Mouse (Mus musculus): ENCODE results near the gene Eif4g3. TPM values are rescaled to one million over a fixed set of nuclear protein-coding genes. Genes with fewer than 3 reads are reported as not detected.

Gene Eif4g3
- total RNA-seq, 2 experiments from 2014 or later: 38.1 to 45.7 TPM

DNA sequence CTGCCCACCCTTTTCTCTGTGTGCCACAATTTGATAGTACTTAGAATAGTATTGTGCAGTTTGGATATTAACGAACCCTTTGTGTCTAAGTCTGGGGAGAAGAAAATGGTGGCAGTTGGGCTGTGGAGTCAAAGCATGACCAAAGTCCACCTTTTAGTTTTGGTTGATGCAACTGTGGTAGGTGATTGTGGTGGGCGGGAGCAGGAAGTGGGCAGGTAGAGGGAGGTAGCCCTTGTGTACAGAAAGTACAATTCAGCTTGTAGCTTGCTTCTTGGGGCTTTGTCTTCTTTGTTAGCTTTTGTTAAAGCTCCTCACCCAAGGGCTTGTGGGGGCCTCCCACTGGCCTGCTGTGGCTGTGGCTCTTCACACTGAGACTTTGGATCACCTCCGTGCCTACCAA lies 109.6 kb downstream of the Eif4g3 start:
- no peak for DNase-seq

DNA sequence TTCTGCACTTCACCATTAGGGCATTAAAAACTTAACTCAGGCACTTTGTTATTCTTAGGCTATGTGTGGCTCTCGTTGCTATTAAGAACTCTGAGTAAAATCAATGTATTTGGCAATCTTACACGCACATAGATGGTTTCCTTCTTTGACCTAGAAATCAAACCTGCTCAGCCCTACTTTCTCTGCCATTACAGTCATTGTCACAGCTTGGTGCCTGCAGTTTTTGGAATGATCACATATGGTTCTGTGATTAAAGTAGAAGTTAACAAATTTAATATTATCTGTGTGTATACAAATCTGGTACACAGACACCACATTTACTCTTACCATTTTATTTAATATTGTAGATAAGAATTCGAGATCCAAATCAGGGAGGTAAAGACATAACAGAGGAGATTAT lies 112.1 kb downstream of the Eif4g3 start:
- DNase-seq: no peak

DNA sequence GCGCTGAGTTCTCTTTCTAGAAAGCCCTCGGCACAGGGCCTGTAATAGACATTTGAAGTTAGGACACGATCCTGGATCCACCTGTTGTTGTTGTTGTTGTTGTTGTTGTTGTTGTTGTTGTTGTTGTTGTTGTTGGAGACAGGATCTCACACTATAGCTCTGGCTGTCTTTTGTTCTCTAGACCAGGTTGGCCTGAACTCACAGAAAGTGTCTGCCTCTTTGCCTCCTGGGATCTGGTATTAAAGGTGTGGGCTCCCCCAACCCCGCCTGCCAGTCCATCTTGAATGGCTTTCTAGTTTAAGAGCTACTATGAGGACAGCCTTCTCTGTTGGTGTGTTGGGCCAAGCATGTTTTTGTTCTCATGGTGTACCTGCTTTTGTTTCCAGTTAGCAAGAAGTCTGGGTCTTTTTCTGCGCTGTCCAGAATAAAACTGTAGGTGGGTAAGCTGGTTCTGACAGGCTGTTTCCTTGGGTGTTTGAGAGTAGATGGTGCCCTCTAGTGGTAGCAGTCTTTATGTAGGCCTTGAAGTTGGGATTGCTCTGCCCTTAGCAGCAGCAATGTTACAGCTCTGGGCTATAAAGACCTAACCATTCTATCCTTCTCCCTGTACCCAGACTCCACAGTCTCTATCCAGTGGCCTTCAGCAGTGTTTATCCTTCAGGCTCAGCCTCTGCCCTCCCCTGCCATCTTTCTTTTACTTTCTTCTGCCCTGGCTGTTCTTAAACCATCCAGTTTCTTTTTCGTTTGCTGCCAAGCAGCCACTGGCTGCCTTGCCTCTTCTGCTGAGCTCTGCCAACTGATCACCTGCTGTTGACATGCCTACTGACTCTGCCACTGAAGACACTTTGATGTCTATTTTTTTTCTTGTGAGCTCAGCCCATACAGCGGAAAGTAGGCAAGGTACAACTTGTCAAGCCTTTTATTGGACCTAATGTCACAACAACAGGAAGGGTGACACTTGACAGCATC lies 114.9 kb downstream of the Eif4g3 start:
- DNase-seq: peak; percentile 75 to 85

DNA sequence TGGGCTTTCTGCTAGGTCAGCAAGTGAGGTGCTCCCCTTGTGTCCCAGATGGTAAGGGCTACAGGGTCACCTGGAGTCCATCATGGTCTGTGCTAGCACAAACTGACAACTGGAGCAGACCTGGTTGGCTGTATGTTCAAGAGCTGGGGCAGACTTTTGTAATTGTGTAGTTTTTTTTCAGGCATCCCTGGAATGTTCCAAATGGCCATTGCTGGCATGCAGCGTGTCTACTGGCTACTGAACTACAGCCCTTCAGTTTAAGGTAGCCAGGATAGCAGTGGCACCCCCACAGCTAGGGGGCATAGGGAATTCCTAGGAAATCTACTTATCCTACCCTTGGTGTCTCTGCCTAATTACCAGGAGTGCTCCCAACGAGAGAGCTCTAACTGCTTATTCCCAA lies 115.7 kb downstream of the Eif4g3 start:
- DNase-seq: no peak

DNA sequence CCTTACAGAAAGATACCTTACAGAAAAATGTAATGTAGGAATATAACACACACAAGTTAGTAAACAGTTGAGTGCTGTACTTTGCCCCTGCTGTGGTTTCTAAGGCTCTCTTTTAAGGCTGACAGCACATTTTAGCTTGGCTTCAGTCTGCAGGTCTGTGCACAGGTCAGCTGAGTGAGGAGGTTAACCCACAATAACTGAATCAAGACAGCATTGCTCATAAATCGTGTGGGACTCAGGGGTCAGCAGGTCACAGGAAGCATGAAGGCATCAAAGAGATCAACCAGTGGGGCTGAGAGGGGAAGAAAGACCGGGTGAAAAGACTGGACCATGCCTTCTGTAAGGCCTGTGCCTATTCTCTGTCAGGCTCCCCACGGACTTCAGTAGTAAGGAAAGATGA lies 116.5 kb downstream of the Eif4g3 start:
- DNase-seq: no peak

DNA sequence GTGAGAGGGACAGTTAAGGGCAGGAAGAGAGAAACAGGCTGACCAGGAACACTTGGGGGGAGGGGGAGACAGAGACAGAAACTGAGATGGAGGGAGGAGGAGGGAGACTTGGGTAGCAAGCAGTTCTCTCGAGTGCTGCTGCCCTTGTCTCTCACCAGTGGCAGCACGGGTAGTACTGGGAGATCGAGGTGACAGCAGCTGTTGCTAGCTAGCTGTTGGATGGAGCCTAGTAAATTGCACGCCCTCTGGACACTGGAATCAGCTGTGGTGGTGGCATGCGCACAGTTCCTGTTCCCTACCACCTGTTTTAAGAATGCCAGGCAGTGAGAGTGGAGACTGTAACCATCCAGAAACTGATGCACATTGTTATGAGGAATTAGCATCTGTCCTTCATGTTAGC lies 119.0 kb downstream of the Eif4g3 start:
- DNase-seq: peak in 1 of 2 experiments; percentile 25

DNA sequence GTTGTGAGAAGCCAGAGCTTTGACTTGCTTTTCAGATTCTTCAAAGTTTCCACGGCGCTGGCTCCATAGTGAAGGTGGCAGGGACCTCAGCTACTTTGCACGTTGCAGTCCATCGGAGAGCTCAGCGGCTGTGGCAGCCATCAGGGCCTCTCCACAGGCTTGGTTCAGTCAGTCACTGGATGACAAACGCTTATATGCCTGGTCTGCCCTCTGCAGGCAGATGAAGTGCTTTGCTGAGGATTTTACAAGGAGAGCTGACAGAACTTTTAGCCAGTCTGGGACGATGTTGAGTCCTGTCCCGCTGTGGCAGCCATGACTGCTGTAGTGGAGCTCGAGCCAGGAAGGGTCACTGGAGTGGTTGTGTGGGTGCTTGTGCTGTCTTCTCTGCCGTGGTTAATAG lies 126.9 kb downstream of the Eif4g3 start:
- no peak for DNase-seq

DNA sequence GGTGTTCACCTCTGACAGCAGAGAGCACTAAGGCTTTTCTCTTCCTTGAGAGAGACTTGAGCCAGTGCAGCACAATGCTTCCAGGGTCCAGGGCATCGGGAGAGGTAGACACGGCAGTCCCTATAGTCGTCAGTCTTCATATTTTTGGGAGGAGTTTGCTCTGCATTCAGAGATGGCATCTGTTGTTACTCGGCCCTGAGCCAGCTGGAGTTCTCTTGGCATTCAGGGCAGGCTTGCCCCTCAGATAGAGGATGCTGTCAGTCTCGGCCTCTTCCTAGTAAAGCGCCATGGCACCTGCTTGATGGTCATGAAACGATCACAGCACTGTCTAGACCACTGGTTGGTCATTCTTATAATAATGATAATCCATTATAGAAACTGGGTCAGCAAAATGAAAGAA lies 131.2 kb downstream of the Eif4g3 start:
- DNase-seq: no peak

DNA sequence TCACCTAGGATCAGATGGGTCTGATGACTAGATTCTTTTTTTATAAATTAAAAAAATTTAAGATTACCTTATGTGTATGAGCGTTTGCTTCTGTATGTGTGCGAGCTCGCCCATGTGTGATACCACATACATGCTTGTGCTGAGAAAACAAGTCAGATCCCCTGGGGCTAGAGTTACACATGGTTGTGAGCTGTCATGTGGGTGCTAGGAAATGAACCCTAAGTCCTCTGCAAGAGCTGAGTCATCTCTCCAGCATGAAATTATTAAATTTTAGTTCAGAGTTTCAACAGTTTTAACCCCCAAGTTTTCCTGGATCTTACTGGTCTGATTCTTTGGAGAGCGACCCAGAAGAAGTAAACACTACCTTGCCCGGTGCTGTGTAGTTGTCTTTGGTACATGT lies 134.5 kb downstream of the Eif4g3 start:
- no peak for DNase-seq

DNA sequence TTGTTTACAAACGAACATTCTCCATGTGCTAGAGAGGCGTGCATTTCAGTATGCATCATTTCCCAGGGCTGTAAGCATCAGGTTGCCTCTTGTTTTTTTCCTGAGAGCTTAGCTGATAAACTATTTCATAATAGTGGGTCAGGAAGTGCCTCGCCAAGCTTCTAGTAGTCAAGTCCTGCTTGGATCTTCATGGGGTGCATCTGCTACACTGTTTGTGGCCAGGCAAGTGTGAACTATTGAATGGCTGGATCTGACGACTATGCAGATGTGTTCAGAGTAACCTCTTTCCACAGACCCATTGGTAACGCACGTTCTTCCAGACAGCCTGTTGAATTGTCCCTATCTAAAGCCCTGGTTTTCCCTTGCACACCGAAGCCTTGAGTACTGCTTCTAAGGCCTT lies 135.0 kb downstream of the Eif4g3 start:
- peak; percentile 36 to 40 for DNase-seq

DNA sequence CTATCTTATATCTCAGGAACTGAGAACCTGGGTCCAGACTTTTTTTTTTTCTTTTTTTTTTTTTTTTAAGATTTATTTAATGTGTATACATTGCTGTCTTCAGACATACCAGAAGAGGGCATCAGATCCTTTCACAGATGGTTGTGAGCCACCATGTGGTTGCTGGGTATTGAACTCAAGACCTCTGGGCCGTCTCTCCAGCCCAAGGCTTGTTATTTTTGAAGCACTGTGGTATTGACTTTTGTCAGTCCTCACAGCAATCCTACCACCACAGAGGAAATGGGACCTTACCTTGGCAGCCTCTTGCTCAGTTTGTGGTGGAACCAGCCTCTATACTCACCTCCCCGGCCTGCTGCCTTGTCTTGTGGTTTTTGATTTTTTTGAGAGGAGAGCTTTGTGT lies 137.3 kb downstream of the Eif4g3 start:
- DNase-seq: no peak

DNA sequence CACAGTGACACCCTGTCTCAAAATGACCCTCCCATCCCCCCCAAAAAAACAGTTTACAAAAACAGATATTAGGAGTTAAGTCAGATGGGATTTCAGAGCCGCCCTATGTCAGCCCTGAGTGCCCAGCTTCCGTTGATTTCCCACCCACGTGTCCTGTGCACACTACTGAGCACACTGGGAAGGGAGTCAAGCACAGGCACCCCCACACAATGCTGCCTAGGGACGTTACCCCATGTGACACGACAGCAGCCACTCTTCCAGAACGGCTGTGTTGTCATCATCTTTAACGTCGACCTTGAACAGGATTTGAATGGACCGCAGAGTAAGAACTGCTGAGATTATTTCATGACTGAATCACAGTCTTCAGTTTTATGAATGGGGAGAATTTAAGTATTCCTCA lies 138.4 kb downstream of the Eif4g3 start:
- DNase-seq: peak; percentile 41 to 42

DNA sequence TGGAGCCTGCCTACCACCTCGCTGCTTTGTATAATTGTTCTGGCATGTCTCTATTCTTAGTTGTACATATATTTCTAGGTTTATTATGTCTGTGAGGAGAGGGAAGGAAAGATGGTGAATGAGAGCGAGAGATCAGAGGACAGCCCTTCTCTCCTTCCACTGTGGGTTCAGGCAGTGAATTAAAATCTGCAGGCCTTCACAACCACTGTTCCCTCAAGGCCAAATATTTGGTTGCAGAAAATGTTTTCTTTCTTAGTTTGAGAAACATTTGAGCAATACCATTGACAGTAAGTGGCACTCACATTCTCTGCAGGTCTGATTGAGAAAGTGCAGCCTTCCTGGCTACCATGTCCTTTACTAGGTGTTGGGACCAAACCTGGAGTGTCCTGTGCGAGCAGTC lies 138.9 kb downstream of the Eif4g3 start:
- no peak for DNase-seq

DNA sequence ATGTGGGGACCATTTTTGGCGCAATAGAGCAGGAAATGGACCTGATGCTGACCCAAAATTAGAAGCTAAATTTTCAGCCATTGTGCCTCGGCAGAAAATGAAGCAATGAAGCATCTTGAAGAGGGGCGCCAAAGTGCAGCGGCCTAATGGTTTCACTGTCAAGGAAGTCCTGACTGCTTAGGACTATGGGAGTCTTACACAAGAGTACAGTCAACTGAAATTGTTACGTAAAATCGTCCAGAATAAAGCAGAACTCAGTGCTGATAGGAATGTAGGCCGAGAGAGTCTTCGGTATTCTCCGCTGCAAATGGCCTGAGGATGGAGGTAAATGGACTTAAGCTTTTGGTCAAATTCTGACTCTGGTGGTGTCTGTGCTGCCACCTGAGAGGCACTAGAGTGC lies 140.5 kb downstream of the Eif4g3 start:
- DNase-seq: no peak

DNA sequence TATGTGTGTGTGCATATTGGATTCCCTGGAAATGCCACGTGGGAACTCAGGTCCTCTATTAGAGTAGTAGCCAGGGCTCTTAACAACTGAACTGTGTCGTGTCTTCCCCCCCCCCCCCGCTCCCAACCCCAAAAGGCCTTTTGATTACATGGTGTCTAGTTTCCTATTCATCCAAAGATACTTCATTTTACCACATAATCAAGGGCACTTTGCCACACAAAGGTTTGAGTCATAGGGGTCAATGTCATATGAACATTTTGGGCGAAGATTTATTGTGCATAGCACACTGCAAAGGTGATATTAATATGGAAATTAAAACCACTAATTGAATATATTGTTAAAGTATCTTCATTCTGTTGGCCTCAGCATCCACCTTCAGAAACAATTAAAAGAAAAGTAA lies 144.5 kb downstream of the Eif4g3 start:
- no peak for DNase-seq

DNA sequence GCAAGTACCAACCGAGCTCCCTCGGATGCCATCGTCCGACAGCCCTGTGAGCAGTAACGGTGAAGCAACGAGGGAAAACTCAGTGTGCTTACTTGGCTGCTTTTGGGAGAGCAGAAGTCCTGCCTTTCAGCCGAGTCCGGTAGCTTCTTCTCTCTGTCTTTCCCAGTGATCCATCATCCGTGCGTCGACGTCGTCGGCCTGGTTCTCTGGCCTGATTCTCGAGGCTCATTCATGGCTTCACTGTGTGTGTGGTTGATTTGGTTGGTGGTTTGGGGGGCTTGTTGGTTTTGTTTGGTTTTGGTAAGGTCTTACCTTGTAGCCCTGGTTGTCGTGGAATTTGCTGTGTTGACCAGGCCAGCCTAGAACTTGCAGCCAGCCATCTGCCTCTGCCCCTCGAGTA lies 145.0 kb downstream of the Eif4g3 start:
- DNase-seq: no peak

DNA sequence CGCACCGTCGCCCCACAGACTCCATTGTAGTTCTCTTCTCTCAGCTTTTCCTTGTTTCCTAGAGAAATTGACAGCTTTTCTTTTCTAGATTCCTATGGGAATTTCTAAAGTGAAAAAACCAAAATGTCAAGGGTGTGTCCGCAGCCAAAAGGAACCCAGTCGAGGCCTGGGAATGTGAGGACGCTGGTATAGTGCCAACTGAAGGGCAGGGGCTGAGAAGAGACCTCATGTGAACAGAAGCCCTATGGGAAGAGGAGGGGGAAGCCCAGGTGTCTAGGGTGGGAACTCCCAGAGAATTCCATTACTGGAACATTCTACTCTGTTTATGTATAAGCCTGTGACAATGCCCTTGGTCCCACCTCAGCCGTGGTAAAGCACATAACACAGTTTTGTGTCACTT lies 145.4 kb downstream of the Eif4g3 start:
- peak; percentile 35 to 36 for DNase-seq

DNA sequence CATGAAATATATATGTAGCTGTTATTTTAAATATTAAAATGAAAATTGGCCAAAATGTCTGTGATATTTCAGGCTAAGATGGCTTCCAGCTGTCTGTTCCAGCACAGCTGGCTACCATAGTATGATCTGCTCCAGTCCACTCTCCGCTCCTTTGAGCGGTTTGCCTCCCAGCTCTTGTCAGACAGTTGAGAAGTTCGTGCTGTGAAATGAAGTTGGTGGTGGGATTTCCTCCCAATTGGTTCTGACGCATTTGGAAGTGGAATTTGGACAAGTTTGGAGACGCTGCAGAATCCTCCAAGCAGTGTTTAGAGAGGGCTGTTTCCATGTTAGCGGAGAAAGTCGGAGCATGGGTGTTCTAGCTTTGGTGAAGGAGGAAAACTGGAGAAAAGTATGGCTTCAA lies 148.5 kb downstream of the Eif4g3 start:
- peak; percentile 41 for DNase-seq

DNA sequence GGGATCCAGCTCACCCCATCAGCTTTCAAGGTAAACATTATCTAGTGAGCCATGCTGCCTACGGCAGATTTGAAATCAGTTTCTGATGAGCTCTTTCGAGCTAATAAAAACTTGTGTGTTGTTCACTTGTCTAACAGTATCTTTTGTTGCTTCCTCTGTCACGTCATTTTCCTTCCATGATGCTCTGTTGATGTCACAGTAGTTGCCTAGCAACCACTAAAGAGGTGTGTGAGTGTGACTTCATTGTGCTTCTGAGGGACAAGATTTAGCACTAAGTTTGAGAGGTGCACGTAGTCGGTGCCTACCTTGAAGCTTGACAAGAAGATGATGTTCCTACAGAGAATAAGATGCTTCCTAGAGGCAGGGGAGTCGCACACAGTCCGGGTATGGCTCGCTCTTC lies 154.4 kb downstream of the Eif4g3 start:
- no peak for DNase-seq

DNA sequence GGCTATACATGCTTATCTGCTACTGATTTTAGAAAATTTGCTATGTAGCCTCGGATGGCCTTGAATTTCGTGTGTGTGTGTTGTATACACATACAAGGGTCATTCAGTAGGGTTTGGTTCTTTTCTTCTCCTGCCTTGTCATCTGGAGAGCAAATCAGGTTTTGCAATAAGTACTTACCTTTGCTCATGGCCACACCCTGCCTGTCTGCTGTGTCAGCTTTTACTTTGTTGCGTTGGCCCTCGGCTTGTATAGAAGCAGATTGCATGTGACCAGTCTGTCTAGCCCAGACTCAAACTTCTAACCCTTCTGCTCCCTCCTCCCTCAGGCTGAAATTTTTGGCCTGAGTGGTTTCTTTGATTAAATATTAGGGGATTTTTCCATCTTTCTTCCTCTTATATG lies 157.2 kb downstream of the Eif4g3 start:
- DNase-seq: no peak

DNA sequence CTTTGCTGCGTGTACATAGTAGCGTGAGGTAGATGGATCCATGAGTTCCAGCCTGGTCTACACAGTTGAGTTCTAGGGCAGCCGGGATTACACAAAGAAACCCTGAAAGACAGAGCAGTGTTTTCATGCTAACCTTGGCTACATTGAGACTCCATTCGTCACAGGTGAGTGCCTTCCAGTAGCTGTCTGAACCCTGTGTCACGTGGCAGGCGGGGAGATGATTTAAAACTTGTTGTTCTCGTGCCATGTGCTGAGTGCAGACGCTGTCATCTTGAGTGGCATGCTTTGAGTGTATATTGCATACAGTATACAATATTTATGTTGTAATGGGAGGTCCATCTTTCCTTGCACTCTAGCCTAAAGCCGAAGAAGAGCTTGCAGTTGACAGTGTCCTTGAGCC lies 158.4 kb downstream of the Eif4g3 start:
- DNase-seq: no peak

DNA sequence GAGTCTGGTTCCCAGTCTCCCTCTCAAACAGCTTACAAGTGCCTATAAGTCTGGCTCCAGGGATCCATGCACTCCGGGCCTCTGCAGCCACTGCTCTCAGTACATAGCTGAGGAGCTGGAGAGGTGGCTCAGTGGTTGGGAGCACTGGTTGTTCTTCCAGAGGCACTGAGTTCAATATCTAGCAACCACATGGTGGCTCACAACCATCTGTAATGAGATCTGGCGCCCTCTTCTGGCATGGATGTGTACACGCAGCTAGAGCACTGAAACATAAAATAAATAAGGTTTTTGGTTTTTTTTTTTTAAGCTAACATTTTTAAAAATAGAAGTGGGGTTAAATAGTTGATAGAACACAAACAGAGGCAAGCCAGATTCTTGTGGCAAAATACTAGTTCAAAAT lies 161.2 kb downstream of the Eif4g3 start:
- peak in 1 of 2 experiments; percentile 62 for DNase-seq

DNA sequence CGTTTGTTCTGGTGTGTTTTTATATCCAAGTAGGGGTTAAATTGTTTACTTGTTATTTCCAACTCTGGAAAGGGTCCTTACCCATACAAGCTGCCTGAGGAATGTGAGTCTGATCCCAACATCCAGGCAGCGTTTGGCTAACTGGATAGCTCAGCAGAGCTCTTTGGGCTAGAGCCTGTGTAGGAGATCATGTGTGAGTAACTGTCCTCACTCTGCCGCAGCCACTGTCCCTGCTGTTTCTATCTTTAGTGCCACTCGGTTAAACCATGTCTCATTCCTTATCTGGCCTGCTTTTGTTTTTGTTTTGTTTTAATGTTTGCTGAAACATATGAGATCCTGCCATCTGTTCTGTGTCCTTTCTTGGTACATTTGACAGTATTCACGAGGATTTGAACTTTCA lies 168.1 kb downstream of the Eif4g3 start:
- DNase-seq: no peak

DNA sequence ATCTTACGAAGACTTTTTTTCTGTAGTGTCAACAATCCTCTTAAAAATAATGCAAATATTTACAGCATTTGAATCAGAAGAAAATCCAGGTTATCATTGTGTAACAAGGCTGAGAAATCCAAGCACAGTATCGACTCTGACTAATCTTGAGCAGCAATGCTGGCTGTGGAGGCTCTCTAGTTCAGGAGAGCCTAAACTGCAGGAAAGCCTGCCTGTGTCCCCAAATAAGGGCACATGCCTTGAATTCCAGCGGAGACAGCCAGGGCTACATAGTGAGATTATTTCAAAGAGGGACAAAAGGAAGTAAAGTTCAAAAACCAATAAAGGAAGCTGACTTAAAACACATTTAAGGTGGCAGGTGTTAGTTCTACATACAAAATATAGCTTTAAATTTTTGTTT lies 168.7 kb downstream of the Eif4g3 start:
- no peak for DNase-seq

Measured in heart, adult 18-20 months (tissue).